Comparison of ENCODE assay signal across 7 mouse cellular contexts in genomic region chr9:106202819-106203636, GRCm38 (mm10). TPM values are rescaled to one million over a fixed set of nuclear protein-coding genes. Genes with fewer than 3 reads are reported as not detected.
DNase-seq lines count a peak whose midpoint lies in the region; ATAC-seq lines count a peak whose summit lies in the region.

TSS of gene Twf2 (plus strand) at chr9:106203108.

- H3K36me3 ChIP-seq in embryonic facial prominence, embryonic 10.5 days (replicated peaks): peaks cover 9% of the 10 kb centered on the region
- H3K36me3 ChIP-seq in limb, embryonic 10.5 days: peaks cover 20% of the 10 kb centered on the region
- H3K36me3 ChIP-seq in midbrain, embryonic 13.5 days: peaks cover 5% of the 10 kb centered on the region

- peak; percentile 95 for DNase-seq in adrenal gland, postnatal 10 days
- peak; percentile 94 for DNase-seq in embryonic facial prominence, embryonic 10.5 days (ENCODE audit: low spot score)
- peak; percentile 91 for DNase-seq in kidney, adult 11 months
- DNase-seq in limb, embryonic 10.5 days (ENCODE audit: low spot score): peak; percentile 93
- peak; percentile 84 for DNase-seq in spleen, adult 12 weeks (ENCODE audit: low spot score)

- H3K4me1 ChIP-seq in embryonic facial prominence, embryonic 10.5 days: peaks cover 58% of the 10 kb centered on the region
- peaks cover 58% of the 10 kb centered on the region for H3K4me1 ChIP-seq in limb, embryonic 10.5 days
- H3K4me1 ChIP-seq in midbrain, embryonic 13.5 days (replicated peaks): peaks cover 51% of the 10 kb centered on the region

- H3K27me3 ChIP-seq in embryonic facial prominence, embryonic 10.5 days (replicated peaks; ENCODE audit: low read depth, poor library complexity, severe bottlenecking): 0 out of 2 replicates have a peak, but pooled peaks cover 8% of the 10 kb centered on the region
- no peaks in the 10 kb centered on the region for H3K27me3 ChIP-seq in limb, embryonic 10.5 days (ENCODE audit: low read depth, poor library complexity, severe bottlenecking)
- H3K27me3 ChIP-seq in midbrain, embryonic 13.5 days: peaks cover 8% of the 10 kb centered on the region; the same call in 1 of the 2 replicates

- 1% methylated on average over 61 of the region's 61 CpGs for WGBS in embryonic facial prominence, embryonic 10.5 days
- WGBS in limb, embryonic 10.5 days: 2% methylated on average over 61 of the region's 61 CpGs
- 1% methylated on average over 60 of the region's 61 CpGs for WGBS in midbrain, embryonic 13.5 days

- peak; percentile 55 for ATAC-seq in granulocyte monocyte progenitor cell, adult 5-6 weeks (replicated peaks; ENCODE audit: poor library complexity, severe bottlenecking)
- ATAC-seq in midbrain, embryonic 13.5 days: peak; percentile 83

- peak within 1 kb of the TSS; percentile 83 for H3K9ac ChIP-seq in midbrain, embryonic 13.5 days (replicated peaks)

- H3K4me3 ChIP-seq in embryonic facial prominence, embryonic 10.5 days: peak within 1 kb of the TSS; percentile 76
- peak within 1 kb of the TSS; percentile 71 for H3K4me3 ChIP-seq in limb, embryonic 10.5 days
- H3K4me3 ChIP-seq in midbrain, embryonic 13.5 days (replicated peaks): peak within 1 kb of the TSS; percentile 68

- H3K27ac ChIP-seq in embryonic facial prominence, embryonic 10.5 days (replicated peaks): peak within 1 kb of the TSS; percentile 87
- peak within 1 kb of the TSS; percentile 89 for H3K27ac ChIP-seq in limb, embryonic 10.5 days
- H3K27ac ChIP-seq in midbrain, embryonic 13.5 days: peak within 1 kb of the TSS; percentile 70

- H3K9me3 ChIP-seq in embryonic facial prominence, embryonic 10.5 days: no peaks in the 10 kb centered on the region
- H3K9me3 ChIP-seq in limb, embryonic 10.5 days (replicated peaks): no peaks in the 10 kb centered on the region
- H3K9me3 ChIP-seq in midbrain, embryonic 13.5 days: no peaks in the 10 kb centered on the region

- H3K4me2 ChIP-seq in midbrain, embryonic 13.5 days (replicated peaks): peak within 1 kb of the TSS; percentile 59

RNA-seq across cellular contexts. Expression of gene Twf2, which starts in this region (rescaled TPM):
- 10 to 100 TPM; 38.5 to 58.6 TPM for total RNA-seq in adrenal gland, postnatal 10 days (2021)
- polyA plus RNA-seq in embryonic facial prominence, embryonic 10.5 days (2016; fragmentation: Nextera tagmentation; extraction: Ambion mirVana): 69.5 and 74.7 TPM in 2 replicates
- total RNA-seq in granulocyte monocyte progenitor cell, adult 5-6 weeks (2014; fragmentation: Nextera tagmentation): 79.7 and 84.8 TPM in 2 replicates
- 81.4 and 87.5 TPM in 2 replicates for total RNA-seq in granulocyte monocyte progenitor cell, adult 5-6 weeks (2017)
- polyA plus RNA-seq in limb, embryonic 10.5 days (2016; fragmentation: Nextera tagmentation; extraction: Ambion mirVana): 75.1 and 76.6 TPM in 2 replicates
- polyA plus RNA-seq in midbrain, embryonic 13.5 days (2015; fragmentation: Nextera tagmentation; extraction: Ambion mirVana): 52.2 and 53.3 TPM in 2 replicates

Comparison
In these comparisons a context has a peak if more than half of its experiments do, and no peak if none do; other contexts are left out.
1. Peak in every context shown above with its lines: DNase-seq, ATAC-seq, H3K4me3 ChIP-seq and H3K27ac ChIP-seq.